Mouse (Mus musculus) lung, postnatal 0 days (tissue): ENCODE measurements around the gene Etv3.
"Not testable (repeated sequence)": the region's sequence is repeated elsewhere in the genome, so short reads cannot be mapped to it uniquely, and the experiment has no call there.

Experiments used
- CTCF ChIP-seq: IDR thresholded peaks from 2 replicates; pipeline ENCODE4 v1.5.1; 2016; ENCODE audit warnings: antibody characterized with exemption, mild to moderate bottlenecking
- EP300 ChIP-seq: IDR thresholded peaks from 2 replicates; pipeline ENCODE4 v1.6.1; 2016; ENCODE audit warnings: antibody characterized with exemption, mild to moderate bottlenecking, control low read depth

DNA sequence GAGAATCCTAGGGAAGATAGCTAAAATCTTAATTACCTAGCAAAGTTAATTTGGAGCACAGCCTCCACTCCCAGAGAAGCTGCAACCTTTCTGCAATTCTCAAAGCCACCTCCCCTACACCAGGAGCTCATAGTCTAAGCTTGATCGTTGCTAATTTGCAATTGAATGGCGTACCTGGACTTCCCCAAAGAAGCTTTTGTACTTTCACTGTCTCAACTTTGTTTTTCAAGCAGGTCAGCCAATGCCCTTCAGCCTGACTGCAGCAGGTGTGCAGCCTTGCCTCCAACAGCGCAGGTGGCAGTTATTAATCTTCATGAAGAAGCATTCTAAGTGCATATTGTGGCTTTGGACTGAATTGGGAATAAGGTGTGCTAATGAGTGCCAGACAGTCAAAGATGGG lies 47.3 kb upstream of the Etv3 start:
- not testable (repeated sequence) for TF ChIP-seq CTCF, EP300
